Mouse (Mus musculus): Measurements from ENCODE around the gene Arid1b.

- TF ChIP-seq CTCF (IDR thresholded peaks at IDR 0.05; ENCODE audit: extremely low read depth, insufficient read length, insufficient replicate concordance, low read depth, low read length) (no peak), POLR2A (IDR thresholded peaks at IDR 0.05; ENCODE audit: low read depth, low read length) (no peak)
Measured at GRCm38 (mm10) chr17:5221558-5221957, 227.4 kb downstream of the Arid1b start.

Data from small intestine, adult 2 months (tissue).